Mouse (Mus musculus) retina, embryonic 14.5 days (tissue): ENCODE measurements around the gene Cxcl3.
"Not testable (repeated sequence)": the region's sequence is repeated elsewhere in the genome, so short reads cannot be mapped to it uniquely, and the experiment has no call there.

ENCODE experiments used
- DNase-seq: peaks from one replicate; pipeline ENCODE4 v3.0.0-alpha.2; 2015; ENCODE audit warnings: low spot score

Cxcl3 gene

DNA sequence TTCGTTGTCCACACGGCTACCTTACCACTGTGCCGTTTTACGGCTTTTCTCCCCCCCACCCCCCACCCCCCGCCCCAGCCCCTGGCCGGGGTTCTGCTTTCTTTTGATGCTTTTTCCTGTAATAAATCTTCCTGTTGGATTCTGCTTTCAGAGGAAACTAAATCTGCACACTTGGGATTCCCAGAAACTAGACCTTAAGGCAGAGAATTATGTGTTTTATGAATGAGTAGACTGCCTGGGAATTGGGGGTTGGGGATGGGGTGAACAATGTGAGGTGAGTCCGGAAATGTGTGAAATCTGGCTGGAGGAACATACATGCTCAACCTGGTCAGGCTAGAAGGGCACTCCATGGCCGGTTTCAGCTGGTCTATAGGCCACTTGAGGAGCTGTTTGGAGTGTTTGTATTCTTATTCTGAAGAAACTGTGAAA, 4.2 kb downstream of the Cxcl3 start:
- no peak for DNase-seq

- DNase-seq, result no peak
These were observed 8.3 kb downstream of the Cxcl3 start, which contains the start of gene Cxcl15 for GRCm38 (mm10) chr5:90794195-90794625. Gene Cxcl15 (plus strand): TSS chr5:90794534.

DNA sequence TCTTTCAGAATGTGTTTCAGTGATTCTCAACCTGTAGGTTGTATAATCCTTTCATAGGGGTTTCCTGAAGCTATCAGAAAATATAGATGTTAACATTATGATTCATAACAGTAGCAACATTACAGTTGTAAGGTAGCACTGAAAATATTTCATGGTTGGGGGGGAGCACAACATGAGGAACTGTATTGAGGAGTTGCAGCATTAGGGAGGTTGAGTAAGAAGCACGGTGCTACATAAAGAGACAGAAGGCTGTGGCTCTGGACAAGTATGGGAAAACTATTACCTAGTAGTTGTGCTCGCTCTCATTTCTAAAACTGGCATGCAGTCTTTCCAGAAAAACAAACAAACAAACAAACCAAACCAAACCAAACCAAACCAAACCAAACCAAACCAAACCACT, 9.5 kb downstream of the Cxcl3 start:
- not testable (repeated sequence) for DNase-seq

- no peak for DNase-seq
These were observed 18.7 kb downstream of the Cxcl3 start for GRCm38 (mm10) chr5:90804574-90804973.

DNA sequence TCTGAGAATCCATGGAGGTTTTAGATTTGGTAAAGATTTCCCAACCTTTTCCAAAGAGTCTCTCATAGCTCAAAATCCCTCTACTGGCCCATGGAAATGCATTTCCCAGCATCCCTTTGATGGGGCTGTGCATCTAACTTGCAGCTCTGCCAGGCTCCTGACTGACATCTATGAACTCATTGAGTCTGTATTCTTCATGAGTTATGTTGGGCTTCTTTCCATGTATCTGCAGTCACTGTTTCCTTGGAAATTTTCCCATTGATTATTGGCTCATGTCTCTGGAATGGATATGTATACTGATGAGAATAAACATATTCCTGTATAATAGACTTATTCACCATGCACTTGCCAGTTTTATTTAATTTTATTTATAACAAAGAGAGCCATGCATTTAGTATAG, 20.1 kb downstream of the Cxcl3 start:
- DNase-seq, result no peak

GRCm38 (mm10) chr5:90807176-90807950, 21.5 kb downstream of the Cxcl3 start:
- no peak for DNase-seq

- DNase-seq, result no peak
These were observed 33.9 kb downstream of the Cxcl3 start for GRCm38 (mm10) chr5:90819756-90820155.

DNA sequence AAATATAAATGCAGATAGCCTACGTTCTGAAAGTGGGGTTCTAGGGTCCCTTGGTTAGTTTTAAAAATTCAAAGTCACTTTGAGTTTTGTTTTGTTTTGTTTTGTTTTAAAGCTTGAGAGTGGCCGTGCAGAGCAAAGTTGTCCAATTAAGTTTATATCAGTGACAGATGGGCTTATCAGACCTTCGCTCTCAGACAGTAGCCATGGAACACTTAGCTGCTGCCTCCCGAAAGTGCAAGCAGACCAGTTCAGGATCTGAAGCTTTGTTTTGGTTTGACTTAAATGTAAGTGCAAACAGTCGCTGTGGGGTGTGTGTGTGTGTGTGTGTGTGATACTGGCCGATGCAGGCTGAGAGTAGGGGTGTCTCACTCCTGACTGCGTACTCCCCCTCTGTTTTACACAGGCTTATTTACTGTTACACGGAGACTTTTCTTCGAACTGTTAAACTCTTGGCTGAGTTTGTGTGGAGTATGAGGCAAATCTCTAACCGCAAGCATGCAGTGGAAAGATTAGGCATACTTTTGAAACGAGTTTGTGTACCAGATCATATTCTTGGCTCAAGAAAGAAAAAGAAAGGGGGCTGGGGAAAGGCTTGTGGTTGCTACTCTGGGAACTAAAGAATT, 46.4 kb downstream of the Cxcl3 start:
- no peak for DNase-seq

GRCm38 (mm10) chr5:90832768-90833388, 47.0 kb downstream of the Cxcl3 start:
- no peak for DNase-seq

- DNase-seq, result no peak
These were observed 48.5 kb downstream of the Cxcl3 start for GRCm38 (mm10) chr5:90834436-90834835.

- no peak for DNase-seq
These were observed 52.7 kb downstream of the Cxcl3 start for GRCm38 (mm10) chr5:90838582-90838981.
